Mouse (Mus musculus) heart, adult 8-10 months (tissue): ENCODE measurements at regions not wholly inside any gene's neighbourhood (a gene's known extent, or its start where the extent isn't known, plus 50 kb on each side); places are given as distances from the start of the nearest gene placed in this dataset.
"Not testable (repeated sequence)": the region's sequence is repeated elsewhere in the genome, so short reads cannot be mapped to it uniquely, and the experiment has no call there.

Source experiments
- DNase-seq: peaks from one replicate; pipeline ENCODE4 v3.0.0; 2022; ENCODE audit warnings: low spot score

DNA sequence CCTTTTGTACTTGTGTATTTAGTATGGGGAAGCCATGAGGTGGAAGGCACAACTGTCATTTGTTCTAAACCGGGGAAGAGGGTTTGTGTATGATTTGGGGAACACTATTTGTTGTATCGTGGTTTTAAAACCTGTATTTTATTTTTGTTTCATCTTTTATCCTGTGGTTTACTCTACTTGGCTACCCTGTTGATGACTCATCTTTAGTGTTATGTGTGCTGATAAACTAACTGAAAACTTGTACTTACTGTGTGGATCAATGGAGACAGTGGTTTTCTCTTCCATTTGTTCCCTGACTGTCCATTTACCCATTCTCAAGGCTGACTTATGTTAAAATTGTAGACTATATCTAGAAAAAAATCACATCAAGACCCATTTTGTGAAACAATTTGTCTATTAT, 512.8 kb downstream of the Serpinb8 start:
- no peak for DNase-seq

DNA sequence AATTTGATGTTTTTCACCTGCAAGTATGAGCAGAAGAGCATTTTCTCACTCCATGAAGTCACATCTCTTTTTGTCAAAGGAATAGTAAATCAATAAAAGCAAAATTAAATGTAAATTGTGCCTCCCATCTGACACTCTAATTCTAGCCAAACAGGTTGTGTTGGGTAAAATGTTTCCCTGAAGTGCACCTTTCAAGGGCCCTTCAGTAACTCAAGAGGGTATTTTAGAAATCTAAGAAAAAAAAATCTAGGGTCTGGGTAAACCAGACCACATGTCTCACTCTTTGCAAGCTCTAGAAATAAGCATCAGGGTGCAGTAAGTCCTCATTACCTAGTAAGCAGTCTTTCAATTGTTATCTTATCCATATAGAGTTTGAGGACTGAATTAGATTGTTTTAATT, 521.2 kb downstream of the Serpinb8 start:
- DNase-seq = no peak

DNA sequence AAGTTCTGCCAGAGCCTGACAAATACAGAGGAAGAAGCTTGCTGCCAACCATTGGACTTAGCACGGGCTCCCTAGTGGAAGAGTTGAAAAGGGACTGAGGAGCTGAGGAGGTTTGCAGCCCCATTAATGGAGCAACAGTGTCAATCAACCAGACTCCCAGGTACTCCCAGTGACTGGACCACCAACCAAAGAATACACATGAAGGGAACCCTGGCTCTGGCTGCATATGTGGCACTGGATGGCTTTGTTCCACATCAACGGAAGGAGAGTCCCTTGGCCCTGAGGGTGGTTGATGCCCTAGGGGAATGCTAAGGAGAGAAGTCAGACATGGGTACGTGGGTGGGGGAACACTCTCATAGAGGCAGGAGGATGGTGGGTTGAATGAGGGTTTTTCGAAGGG, 537.6 kb downstream of the Serpinb8 start:
- DNase-seq = no peak

DNA sequence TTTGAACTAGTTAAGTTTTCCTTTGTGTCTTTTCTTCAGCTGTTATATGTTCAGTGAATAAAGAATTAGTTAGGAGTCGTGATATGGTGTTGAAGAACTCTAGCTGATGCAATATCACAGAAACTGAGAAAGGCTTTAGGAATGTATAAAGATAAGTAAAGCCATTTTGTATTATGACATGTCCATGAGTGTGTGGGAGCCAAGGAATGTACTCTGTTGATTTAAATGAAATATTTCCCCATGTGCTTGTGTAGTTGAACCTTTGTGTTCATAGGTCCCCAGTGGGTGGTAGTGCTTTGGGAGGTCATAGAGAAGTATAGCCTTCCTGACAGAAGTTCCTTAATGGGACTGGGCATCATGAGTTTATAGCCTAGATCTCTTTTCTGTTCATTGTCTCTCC, 542.2 kb downstream of the Serpinb8 start:
- DNase-seq = no peak

DNA sequence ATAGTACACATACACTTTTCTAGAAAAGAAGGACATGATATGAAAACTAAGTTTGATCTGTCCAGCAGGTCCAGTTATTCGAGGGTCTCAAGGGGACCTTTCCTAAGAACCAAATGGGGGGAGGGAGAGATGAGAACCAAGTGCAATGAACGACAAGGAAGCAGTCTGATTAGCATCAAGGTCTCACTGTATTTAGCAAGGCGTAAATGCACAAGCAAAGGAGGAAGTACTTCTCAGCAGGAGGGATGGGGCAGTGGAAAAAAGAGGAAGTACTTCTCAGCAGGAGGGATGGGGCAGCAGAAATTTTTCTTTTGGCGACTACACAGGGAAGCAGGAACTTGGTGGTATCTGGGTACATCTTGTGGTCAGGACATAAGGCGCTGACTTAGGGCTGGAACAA, 545.5 kb downstream of the Serpinb8 start:
- DNase-seq = not testable (repeated sequence)

DNA sequence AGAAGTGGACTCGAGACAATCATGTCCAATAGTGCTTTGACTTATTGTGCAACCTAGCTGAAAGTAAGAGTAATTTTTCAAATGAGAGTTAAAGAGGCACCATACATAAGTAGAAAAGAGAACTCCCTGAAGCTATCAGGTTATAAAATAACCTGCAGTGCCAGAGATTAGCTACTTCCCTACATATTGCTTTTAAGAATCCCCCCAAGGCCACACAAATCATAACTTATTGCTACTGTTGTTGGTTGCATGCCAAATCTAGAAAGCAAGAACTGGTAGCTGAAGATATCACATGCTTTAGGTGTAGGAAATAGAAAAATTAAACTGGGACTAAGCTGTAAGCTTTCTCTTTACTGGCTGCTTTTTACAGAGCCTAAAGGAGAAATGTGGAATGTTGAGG, 554.3 kb downstream of the Serpinb8 start:
- DNase-seq = no peak

DNA sequence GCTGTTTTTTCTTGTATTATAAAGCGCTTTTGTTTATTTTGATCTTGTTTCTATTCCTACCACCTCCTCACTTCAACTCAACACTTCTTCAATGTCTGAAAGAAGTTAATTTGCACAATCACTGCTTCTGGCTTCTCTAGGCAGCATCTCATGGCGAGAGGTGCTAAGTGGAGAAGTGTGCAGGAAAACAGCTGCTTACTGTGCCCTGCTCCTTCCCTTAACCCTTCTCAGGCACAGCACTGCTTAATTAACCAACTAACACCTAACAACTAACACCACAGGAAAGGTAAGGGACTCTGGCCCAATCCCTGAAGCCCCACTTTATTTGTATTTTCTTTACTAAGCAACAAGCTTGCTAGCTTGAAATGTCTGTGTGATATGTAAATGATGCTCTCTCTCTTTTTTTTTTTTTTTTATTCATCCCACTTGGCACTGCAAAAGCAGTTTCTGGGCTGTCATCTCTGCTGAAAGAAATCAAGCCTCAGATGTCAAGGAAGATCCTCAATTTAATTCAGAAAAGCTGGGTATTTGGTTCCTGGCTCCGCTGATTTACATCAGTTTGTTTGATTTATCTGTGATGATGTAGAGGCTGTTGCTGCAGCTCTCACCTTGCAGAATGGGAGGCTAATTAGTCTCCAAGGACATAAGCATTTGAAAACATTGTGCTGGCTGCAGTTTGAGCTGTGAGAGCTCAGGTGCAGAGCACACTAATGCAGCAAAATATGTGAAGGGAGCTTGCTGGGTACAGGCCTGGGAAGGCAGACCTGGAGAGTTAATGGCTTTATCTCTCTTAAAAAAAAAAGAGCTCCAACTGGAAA, 591.8 kb downstream of the Serpinb8 start:
- DNase-seq = no peak

DNA sequence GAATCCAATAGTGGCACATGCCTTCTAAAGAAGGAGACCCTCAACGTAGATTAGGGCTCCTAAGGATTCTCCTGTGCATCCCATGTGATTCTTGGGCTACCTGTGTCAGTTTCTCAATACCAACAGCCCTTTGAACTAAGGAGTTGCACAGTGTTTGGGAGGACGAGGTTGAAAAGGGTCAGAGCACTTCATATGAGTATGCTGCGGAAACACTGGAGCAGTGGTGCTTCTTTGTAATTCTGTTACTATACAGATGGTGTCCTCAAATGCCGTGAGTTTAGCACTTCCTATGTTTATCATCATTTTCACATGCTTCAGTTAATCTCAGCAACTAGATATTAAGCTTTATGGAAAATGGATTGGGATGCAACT, 592.3 kb downstream of the Serpinb8 start:
- DNase-seq = no peak

DNA sequence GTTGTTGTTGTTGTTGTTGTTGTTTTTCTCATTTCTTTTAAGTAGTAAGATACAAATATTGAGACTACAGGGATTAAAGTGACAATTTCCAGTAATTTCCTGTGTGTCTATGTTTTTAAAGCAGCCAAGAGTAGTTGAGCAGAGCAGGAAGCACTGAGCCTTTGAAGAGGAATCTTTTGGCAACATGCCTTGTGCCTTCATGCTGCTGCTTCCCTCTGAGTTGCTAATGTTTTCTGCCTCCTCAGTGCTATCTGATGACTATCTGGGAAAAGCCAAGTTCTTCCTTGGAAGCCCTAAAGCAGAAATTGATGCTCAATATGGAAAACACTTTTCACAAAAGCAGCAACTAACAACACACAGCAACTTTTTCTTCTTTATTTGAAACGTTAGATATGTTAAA, 634.2 kb downstream of the Serpinb8 start:
- DNase-seq = no peak

DNA sequence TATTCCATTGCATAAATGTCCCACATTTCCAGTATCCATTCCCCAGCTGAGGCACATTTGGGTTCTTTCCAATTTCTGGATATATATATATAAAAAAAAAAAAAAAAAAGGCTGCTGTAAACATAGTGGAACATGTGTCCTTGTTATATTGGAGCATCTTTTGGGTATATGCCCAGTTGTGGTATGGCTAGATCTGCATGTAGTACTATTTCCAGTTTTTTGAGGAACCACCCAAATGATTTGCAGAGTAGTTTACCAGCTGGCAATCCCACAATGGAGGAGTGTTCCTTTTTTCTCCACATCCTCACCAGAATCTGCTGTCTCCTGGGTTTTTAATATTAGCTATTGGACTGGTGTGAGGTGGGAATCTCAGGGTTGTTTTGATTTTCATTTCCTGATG, 650.3 kb downstream of the Serpinb8 start:
- DNase-seq = no peak

DNA sequence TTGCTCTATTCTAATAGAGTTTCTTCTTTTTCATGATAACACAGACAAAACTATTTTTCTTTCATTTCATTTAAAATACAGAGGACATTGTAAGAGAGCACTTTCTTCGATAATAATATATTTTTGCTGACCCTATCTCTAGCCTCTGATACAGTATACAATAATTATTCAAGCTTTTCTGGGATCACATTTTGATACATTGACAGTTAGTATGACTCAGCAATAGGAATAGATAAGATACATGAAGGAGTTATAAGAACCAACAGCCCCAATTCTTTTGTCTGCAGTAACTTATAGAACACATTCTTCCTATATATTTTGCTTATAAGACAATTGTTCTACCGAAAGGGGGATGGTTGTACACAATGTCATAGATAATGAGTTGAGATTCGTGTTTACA, 665.3 kb downstream of the Serpinb8 start:
- no peak for DNase-seq

DNA sequence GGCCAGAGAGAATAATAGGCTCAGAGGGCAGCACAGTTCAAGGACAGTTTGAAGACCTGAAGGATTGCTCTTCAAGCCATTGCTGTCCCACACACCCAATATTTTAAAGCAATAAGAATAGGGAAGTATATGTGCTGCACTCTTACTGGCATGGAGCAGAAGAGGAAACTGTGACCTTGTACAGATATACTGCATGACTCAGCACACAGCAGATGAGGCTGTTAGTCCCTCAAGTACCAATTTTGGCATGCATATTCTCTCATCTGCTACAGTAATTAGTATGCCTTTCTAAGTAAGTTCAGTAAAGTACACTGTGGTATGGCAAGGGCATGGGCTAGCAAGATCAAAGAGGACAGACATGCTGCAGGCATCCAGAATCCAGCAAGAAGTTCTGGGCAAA, 669.5 kb downstream of the Serpinb8 start:
- DNase-seq = no peak

DNA sequence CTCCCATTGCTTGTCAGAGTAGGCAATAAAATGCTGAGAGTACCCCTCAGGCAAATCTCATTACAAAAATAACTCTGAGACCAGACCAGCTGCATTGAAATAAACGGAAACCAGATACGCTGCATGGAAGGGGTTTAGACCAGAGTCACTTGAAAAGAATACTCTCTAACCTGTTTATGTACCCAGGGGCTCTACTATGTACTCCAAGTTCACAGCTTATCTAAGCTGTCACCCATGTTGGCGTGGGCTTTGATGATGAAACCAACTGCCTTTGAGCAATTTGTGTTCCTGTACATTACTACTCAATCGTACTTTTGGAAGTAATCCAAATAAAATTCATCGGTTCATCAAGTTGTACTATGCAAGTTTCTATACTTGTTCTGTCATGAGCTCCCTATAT, 692.3 kb downstream of the Serpinb8 start:
- no peak for DNase-seq

DNA sequence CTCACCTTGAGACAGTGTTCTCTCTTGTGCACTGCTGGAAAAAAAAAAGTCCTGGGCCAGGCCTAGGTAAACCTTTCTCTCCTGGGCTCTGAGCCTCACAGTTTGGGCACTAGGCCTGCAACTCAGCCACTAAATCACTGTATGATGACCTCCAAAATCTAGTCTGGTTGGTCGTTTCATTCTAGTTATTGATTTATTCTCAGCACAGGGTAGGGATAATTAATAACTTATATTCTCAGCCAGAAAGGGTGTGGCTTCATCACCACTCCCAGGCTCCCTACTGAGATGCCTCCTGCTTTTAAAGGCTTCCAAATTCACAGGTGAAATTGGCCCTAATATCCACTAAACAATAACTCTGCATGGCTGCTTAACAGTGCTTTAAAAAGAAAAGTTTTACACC, 696.8 kb downstream of the Serpinb8 start:
- DNase-seq = no peak
